Mouse (Mus musculus): Measurements from ENCODE around the gene Srrm1.

DNA sequence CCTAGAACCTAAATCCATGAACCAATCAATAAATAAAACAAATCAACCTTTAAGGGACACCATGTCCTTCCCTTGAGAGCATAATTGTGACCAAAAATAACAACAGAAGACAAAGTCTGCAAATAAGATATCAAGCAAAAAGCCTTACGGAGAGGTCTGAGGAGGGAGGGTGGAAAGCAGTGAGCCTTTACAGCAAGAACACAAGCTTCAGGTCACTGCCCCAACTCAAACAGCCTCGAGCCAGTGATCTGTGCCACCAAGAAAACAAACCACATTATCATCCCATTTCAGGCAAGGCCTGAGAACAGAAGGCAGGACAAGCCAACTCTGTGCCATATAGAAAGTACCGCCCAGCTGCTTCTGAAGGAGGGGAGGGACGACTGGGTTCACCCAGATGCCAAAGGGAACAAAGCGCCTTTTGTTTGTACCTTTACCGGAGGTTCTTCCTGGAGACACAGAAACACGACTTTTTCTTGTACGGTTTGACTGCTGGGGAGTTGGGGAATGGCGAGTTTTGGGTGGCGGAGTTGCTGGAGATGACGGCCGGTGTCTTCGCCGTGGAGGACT, 15.7 kb downstream of the Srrm1 start:
- TF ChIP-seq CTCF (IDR thresholded peaks at IDR 0.05; ENCODE audit: low read depth) (no peak), EP300 (optimal IDR thresholded peaks at IDR 0.05) (no peak)

Data from stomach, postnatal 0 days (tissue).